In the genomic region with DNA sequence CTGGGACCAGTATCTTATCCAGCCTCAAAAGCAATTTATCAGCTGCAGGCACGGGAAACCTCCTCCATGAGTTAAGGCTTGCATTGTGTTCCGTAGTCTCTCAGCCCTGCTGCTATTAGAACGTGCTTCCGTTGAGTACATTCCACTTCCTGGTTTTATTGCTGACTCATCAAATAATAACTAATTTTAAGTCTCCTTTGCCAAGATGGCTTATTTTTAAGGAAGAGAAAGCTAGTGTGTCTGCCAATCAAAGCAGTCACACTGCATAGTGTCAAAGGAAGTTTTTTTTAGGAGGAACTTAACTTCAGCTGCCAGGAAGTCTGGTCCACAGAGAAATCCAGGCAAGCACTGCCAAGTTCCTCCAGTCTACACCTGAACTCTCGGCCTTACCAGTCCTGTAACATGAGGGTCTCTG, we compare ENCODE assay signal across 11 mouse cellular contexts.
DNase-seq lines count a peak whose midpoint lies in the region; ATAC-seq and TF ChIP-seq lines count a peak whose summit lies in the region.
"Had no signal": no experiment of that assay in that cellular context is flagged by ENCODE, and none has a peak within 500 bp of the region (broad histone marks: within the 10 kb centered on the region; RNA-seq: fewer than 3 reads in every experiment).

No protein-coding gene starts in this region.

- H3K27me3 ChIP-seq in heart, adult 2 months (ENCODE audit: control insufficient read depth, insufficient read depth, low read length), result no peaks in the 10 kb centered on the region
- no peaks in the 10 kb centered on the region for H3K27me3 ChIP-seq in liver, adult 2 months (ENCODE audit: control insufficient read depth, insufficient read depth, low read length)
- no peaks in the 10 kb centered on the region for H3K27me3 ChIP-seq in hindbrain, embryonic 13.5 days
- H3K27me3 ChIP-seq: hindbrain, embryonic 15.5 days had no signal

- H3K4me1 ChIP-seq in heart, adult 2 months (ENCODE audit: control insufficient read depth, insufficient read depth, low read length), result peaks cover 2% of the 10 kb centered on the region
- no peaks in the 10 kb centered on the region for H3K4me1 ChIP-seq in liver, adult 2 months (ENCODE audit: control insufficient read depth, insufficient read depth, low read length)
- H3K4me1 ChIP-seq in hindbrain, embryonic 13.5 days (replicated peaks), result 0 out of 2 replicates have a peak, but pooled peaks cover 7% of the 10 kb centered on the region
- H3K4me1 ChIP-seq: hindbrain, embryonic 15.5 days had no signal

- H3K36me3 ChIP-seq in heart, adult 2 months (ENCODE audit: control insufficient read depth, insufficient read depth, low read length), result no peaks in the 10 kb centered on the region
- no peaks in the 10 kb centered on the region for H3K36me3 ChIP-seq in liver, adult 2 months (ENCODE audit: control insufficient read depth, insufficient read depth, low read length)
- no peaks in the 10 kb centered on the region for H3K36me3 ChIP-seq in hindbrain, embryonic 13.5 days
- H3K36me3 ChIP-seq: hindbrain, embryonic 15.5 days had no signal

- no peak for TF ChIP-seq POLR2A in heart, adult 2 months (IDR thresholded peaks at IDR 0.05; ENCODE audit: insufficient read depth, low read depth, low read length)
- TF ChIP-seq POLR2A in liver, adult 2 months (IDR thresholded peaks at IDR 0.05; ENCODE audit: extremely low read depth, insufficient read depth, low read length), result no peak

- DNase-seq in gastrocnemius, adult 2 months, result no peak
- DNase-seq in gastrocnemius, postnatal 14 days, result no peak
- DNase-seq in 416B (ENCODE audit: low read depth), result peak; percentile 14
- DNase-seq in heart, adult 2 months, result peak; percentile 26 to 36
- peak; percentile 24 for DNase-seq in liver, adult 2 months (ENCODE audit: extremely low read depth, low read depth, low spot score)
- no peak for DNase-seq in testis, postnatal 14 days (ENCODE audit: low spot score)
- DNase-seq in cerebellum, adult 9-10 months, result no peak
- DNase-seq: lung, postnatal 14 days; thymus, postnatal 4 days had no signal

- peak overlapping the region; percentile 24 for H3K4me3 ChIP-seq in gastrocnemius, adult 2 months
- H3K4me3 ChIP-seq in heart, adult 2 months, result peak overlapping the region; percentile 24; the same call in 1 of the 2 replicates
- no peak overlapping the region for H3K4me3 ChIP-seq in liver, adult 2 months (ENCODE audit: insufficient read depth, low read depth, low read length)
- H3K4me3 ChIP-seq in hindbrain, embryonic 13.5 days, result no peak overlapping the region
- H3K4me3 ChIP-seq: hindbrain, embryonic 15.5 days had no signal

- H3K9me3 ChIP-seq in hindbrain, embryonic 13.5 days, result no peaks in the 10 kb centered on the region
- H3K9me3 ChIP-seq: hindbrain, embryonic 15.5 days had no signal

- intact Hi-C loops in gastrocnemius, adult 2 months (cut with DNase I), result no loop called here
- intact Hi-C loops in gastrocnemius, postnatal 14 days (cut with DNase I; ENCODE audit: low total_unique reads), result no loop called here
- intact Hi-C loops in heart, adult 2 months (cut with DNase I), result loop anchor here (1.0 kb wide), 1 partner anchor 268 kb away; no protein-coding TSS in a partner anchor

- TF ChIP-seq CTCF in gastrocnemius, adult 2 months (IDR thresholded peaks at IDR 0.05), result no peak
- no peak for TF ChIP-seq CTCF in heart, adult 2 months (IDR thresholded peaks at IDR 0.05)
- TF ChIP-seq CTCF in liver, adult 2 months (IDR thresholded peaks at IDR 0.05; ENCODE audit: low read depth, low read length), result no peak

- no peak overlapping the region for H3K4me2 ChIP-seq in hindbrain, embryonic 13.5 days
- H3K4me2 ChIP-seq: hindbrain, embryonic 15.5 days had no signal

- 1% methylated on average over 5 of the region's 5 CpGs for WGBS in heart, adult 2 months
- 53% methylated on average over 5 of the region's 5 CpGs for WGBS in liver, adult 2 months
- 60% methylated on average over 5 of the region's 5 CpGs for WGBS in hindbrain, embryonic 13.5 days

- H3K79me2 ChIP-seq in heart, adult 2 months (replicated peaks; ENCODE audit: control insufficient read depth, insufficient read depth, low read length), result no peaks in the 10 kb centered on the region
- no peaks in the 10 kb centered on the region for H3K79me2 ChIP-seq in liver, adult 2 months (ENCODE audit: control insufficient read depth, insufficient read depth, low read length)

- no peak overlapping the region for H3K9ac ChIP-seq in heart, adult 2 months (ENCODE audit: low read depth, low read length)
- H3K9ac ChIP-seq in liver, adult 2 months (ENCODE audit: low read depth, low read length), result no peak overlapping the region
- no peak overlapping the region for H3K9ac ChIP-seq in hindbrain, embryonic 13.5 days
- H3K9ac ChIP-seq: hindbrain, embryonic 15.5 days had no signal

- peak overlapping the region; percentile 29; the same call in 1 of the 2 replicates for H3K27ac ChIP-seq in gastrocnemius, adult 2 months
- H3K27ac ChIP-seq in heart, adult 2 months, result peak overlapping the region; percentile 13; the same call in 1 of the 2 replicates
- no peak overlapping the region for H3K27ac ChIP-seq in liver, adult 2 months (replicated peaks; ENCODE audit: insufficient read depth, low read depth, low read length)
- H3K27ac ChIP-seq in hindbrain, embryonic 13.5 days, result no peak overlapping the region
- H3K27ac ChIP-seq: hindbrain, embryonic 15.5 days had no signal

- no peak for ATAC-seq in hindbrain, embryonic 13.5 days (ENCODE audit: low FRiP score)

- 0 out of 2 replicates have a peak, but pooled peaks have one; percentile 31 for TF ChIP-seq EP300 in heart, adult 2 months (IDR thresholded peaks at IDR 0.05; ENCODE audit: insufficient read depth, low read depth, low read length)

Comparison
In these comparisons a context has a peak if more than half of its experiments do, and no peak if none do; other contexts are left out.
1. DNase-seq: peak in 416B (single experiment), heart, adult 2 months (2 of 2) and liver, adult 2 months (single experiment); none in gastrocnemius, adult 2 months (single experiment), gastrocnemius, postnatal 14 days (single experiment), testis, postnatal 14 days (single experiment) and cerebellum, adult 9-10 months (single experiment).
2. H3K27ac ChIP-seq: peak in gastrocnemius, adult 2 months (single experiment) and heart, adult 2 months (single experiment); none in liver, adult 2 months (single experiment) and hindbrain, embryonic 13.5 days (single experiment).
3. H3K4me3 ChIP-seq: peak in gastrocnemius, adult 2 months (single experiment) and heart, adult 2 months (single experiment); none in liver, adult 2 months (single experiment) and hindbrain, embryonic 13.5 days (single experiment).